Mouse (Mus musculus) MEL-GATA-1-ER (cell line): ENCODE data around the gene Tac1.
"Not testable (repeated sequence)": the region's sequence is repeated elsewhere in the genome, so short reads cannot be mapped to it uniquely, and the experiment has no call there.

Experiments
- DNase-seq: peaks from one replicate; pipeline ENCODE4 v3.0.0-alpha.2; 2012; ENCODE audit warnings: low read depth; ENCODE audit errors: extremely low read depth

Gene Tac1

GRCm38 (mm10) chr6:7554829-7555391, at the start of gene Tac1:
Gene Tac1, plus strand, starts transcription at chr6:7554879.
- no peak for DNase-seq

GRCm38 (mm10) chr6:7543511-7543910, 11.2 kb upstream of the Tac1 start:
- not testable (repeated sequence) for DNase-seq

GRCm38 (mm10) chr6:7555688-7556476, 1.2 kb downstream of the Tac1 start:
- DNase-seq = no peak

GRCm38 (mm10) chr6:7558164-7558563, 3.5 kb downstream of the Tac1 start:
- DNase-seq = no peak

- no peak for DNase-seq
Measured at GRCm38 (mm10) chr6:7562524-7562923, 7.8 kb downstream of the Tac1 start.

- no peak for DNase-seq
Measured at GRCm38 (mm10) chr6:7564537-7564936, 9.9 kb downstream of the Tac1 start.

GRCm38 (mm10) chr6:7571144-7571543, 16.5 kb downstream of the Tac1 start:
- DNase-seq = no peak

GRCm38 (mm10) chr6:7578031-7578430, 23.4 kb downstream of the Tac1 start:
- DNase-seq = no peak

GRCm38 (mm10) chr6:7594445-7594844, 39.8 kb downstream of the Tac1 start:
- no peak for DNase-seq

- no peak for DNase-seq
Measured at GRCm38 (mm10) chr6:7598416-7598815, 43.7 kb downstream of the Tac1 start.

GRCm38 (mm10) chr6:7600228-7600627, 45.5 kb downstream of the Tac1 start:
- DNase-seq = no peak

- DNase-seq = no peak
Measured at GRCm38 (mm10) chr6:7601353-7602094, 46.8 kb downstream of the Tac1 start.

- DNase-seq = not testable (repeated sequence)
Measured at GRCm38 (mm10) chr6:7613676-7614075, 59.0 kb downstream of the Tac1 start.
